Mouse (Mus musculus): ENCODE data around the gene Id2. TPM values are rescaled to one million over a fixed set of nuclear protein-coding genes. Genes with fewer than 3 reads are reported as not detected.

The Id2 gene
- 1 to 10 TPM; 6.5 to 8.0 TPM for total RNA-seq (2021)
- long read RNA-seq, experiment 1, partial matches to known transcripts: 1 of 5 reads
- long read RNA-seq, experiment 1, other reads (novel, unspliced or antisense): 0 of 5 reads
- long read RNA-seq, experiment 2, partial matches to known transcripts: 0 of 1 reads
- long read RNA-seq, experiment 2, other reads (novel, unspliced or antisense): 0 of 1 reads

DNA sequence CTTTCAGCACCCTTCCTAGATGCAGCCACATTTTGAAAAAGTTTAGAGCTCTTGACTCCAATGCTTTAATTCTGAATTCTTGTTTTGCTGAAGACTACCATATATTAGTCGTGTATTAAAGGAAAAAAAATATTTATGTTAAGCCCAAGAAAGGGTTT lies at the start of gene Id2:
Gene Id2 (minus strand): TSS at position 89 of the 158 bp plus-strand sequence.
- intact Hi-C loops (cut with DNase I; ENCODE audit: low total_unique reads): loop anchor here (10.0 kb wide), 1 partner anchor 978 kb away; no protein-coding TSS in a partner anchor
- DNase-seq: no peak

DNA sequence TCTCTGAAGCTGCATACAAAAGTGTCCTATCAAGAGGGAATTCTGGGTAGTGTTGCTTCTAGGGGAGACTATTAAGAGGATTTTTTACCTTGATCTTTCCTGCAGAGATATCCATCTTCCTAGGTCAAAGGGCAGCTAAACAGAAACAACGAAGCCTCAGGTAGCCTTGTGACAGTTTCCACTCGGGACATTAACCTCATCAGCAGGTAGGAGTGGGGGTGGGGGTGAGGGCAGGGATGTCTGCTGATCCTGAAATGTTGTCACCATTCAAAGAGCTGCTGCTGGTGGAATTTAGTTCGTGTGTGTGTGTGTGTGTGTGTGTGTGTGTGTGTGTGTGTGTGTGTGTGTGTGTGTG lies 48.4 kb upstream of the Id2 start:
- intact Hi-C loops (cut with DNase I; ENCODE audit: low total_unique reads): no loop called here
- DNase-seq: no peak

DNA sequence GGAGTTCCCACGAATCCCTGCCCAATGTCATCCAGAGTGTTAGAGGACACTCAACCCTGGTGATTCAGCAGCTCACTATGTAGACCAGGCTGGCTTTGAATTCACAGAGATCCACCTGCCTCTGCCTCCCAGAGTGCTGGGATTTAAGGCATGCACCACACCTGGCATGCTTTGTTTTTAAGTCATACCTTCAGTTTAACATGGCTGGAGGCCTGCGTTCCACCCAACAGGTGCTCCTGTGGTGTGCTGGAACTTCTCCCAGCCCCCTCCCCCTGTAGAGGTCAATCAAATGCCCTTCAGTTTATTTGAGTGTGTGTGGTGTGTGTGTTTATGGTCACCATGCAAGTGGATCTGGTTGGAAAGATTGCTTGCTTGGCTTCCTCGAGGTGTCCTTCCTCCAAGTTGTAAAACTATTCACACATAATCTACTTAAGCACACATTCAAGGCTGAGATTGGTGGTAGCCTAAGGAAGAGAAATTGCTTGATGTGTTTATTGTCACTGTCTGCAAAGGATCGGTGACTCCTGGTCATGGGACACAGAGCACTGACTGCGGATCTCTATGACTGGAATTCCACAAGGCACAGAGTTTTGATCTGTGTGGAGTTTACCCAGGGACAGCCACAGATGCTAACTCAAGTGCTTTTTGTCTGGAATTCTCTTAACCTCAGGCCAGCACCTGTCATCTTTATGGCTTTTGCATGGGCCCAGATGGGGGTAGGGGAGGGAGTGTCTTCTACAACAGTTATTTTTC lies 47.8 kb upstream of the Id2 start:
- intact Hi-C loops (cut with DNase I; ENCODE audit: low total_unique reads): no loop called here

GRCm38 (mm10) chr12:25143492-25143891 lies 46.6 kb upstream of the Id2 start:
- peak; percentile 24 for DNase-seq
- intact Hi-C loops (cut with DNase I; ENCODE audit: low total_unique reads): no loop called here

More for the DNA sequence above, 47.8 kb upstream of the Id2 start:
- no peak for DNase-seq

- DNase-seq: no peak
- intact Hi-C loops (cut with DNase I; ENCODE audit: low total_unique reads): no loop called here
These were observed 45.3 kb upstream of the Id2 start for GRCm38 (mm10) chr12:25142251-25142650.

DNA sequence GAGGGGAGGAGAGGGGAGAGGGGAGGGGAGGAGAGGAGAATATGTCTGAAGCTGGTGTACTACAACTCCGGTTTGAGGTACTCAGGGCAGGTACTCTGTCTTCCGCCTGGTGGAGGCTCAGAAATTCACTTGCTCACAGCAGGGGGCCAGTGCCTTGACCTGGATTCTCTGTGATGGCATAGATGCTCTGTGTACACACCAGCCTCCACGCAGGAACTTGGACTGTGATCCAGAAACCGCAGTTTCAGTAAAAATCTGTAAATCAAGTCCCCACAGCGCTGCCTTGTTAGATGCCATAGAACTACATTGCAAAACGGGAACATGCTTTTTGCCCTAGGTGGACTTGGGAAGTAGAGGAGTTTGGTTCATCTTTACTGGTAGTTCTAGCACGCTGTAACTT lies 44.4 kb upstream of the Id2 start:
- intact Hi-C loops (cut with DNase I; ENCODE audit: low total_unique reads): no loop called here
- DNase-seq: no peak

- intact Hi-C loops (cut with DNase I; ENCODE audit: low total_unique reads): no loop called here
- DNase-seq: no peak
These were observed 43.2 kb upstream of the Id2 start for GRCm38 (mm10) chr12:25140115-25140514.

GRCm38 (mm10) chr12:25138616-25139015 lies 41.7 kb upstream of the Id2 start:
- no peak for DNase-seq
- intact Hi-C loops (cut with DNase I; ENCODE audit: low total_unique reads): no loop called here

- DNase-seq: no peak
- intact Hi-C loops (cut with DNase I; ENCODE audit: low total_unique reads): no loop called here
These were observed 35.1 kb upstream of the Id2 start for GRCm38 (mm10) chr12:25132046-25132445.

DNA sequence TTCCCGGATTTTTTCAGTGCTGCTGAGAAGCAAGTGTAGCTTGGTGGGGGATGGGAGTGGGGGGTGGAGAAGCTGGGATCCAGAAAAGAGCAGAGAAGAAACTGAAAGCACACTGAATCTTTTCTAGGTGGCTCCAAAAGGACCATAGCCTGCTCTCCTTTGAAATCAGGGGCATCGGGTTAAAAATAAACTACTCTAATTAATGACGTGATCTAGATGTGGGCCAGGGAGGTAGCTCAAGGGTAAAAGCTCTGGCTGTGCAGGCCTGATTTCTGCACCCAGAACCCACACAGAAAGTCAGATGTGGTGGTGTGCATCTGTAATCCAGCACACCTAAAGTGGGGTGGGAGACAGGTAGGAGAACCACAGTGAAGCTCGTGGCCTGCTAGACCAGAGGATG lies 30.7 kb upstream of the Id2 start:
- intact Hi-C loops (cut with DNase I; ENCODE audit: low total_unique reads): no loop called here
- no peak for DNase-seq

DNA sequence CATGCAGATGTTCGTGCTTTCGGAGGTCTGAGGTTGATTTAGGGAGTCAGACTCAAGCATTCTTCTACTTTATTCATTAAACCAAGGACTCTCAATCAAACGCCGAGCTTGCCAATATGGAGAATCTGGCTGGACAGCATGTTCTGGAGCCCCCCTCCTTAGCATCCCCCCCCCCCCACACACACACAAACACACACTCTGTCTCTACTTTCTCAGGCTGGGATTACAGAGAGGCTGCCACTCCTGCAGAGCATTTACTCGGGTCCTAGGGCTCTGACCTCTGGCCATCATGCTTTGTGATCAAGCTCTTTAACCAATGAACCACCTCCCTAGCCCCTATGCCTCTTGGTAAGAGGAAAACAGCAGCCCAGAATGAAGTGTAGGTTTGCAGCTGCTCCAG lies 29.3 kb upstream of the Id2 start:
- no peak for DNase-seq
- intact Hi-C loops (cut with DNase I; ENCODE audit: low total_unique reads): no loop called here

DNA sequence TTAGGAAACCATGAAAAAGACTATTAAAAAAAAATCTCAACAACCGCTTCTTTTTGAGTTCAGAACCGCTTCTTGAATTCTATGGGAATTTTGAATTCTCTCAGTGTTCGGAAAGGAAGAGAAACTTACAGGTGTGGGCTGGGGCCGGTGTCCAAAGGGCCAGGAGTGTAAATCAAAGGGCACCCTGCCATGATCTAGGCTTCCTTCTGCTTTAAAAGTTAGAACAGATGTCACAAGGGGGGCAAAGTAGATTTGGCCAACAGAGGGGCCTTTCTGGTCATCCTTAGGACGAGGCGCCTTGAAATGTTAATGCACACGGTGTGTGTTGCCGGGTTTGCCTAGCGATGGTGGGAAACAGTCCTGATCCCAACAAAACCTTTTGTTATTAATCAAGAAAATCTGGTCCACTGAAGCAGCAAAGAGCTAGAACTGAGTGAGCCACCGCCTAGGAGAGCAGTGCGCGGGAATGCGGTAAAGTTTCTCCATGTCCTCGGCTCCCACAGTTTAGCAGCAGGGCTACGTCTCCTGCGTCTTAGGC lies 28.4 kb upstream of the Id2 start:
- intact Hi-C loops (cut with DNase I; ENCODE audit: low total_unique reads): no loop called here
- no peak for DNase-seq

DNA sequence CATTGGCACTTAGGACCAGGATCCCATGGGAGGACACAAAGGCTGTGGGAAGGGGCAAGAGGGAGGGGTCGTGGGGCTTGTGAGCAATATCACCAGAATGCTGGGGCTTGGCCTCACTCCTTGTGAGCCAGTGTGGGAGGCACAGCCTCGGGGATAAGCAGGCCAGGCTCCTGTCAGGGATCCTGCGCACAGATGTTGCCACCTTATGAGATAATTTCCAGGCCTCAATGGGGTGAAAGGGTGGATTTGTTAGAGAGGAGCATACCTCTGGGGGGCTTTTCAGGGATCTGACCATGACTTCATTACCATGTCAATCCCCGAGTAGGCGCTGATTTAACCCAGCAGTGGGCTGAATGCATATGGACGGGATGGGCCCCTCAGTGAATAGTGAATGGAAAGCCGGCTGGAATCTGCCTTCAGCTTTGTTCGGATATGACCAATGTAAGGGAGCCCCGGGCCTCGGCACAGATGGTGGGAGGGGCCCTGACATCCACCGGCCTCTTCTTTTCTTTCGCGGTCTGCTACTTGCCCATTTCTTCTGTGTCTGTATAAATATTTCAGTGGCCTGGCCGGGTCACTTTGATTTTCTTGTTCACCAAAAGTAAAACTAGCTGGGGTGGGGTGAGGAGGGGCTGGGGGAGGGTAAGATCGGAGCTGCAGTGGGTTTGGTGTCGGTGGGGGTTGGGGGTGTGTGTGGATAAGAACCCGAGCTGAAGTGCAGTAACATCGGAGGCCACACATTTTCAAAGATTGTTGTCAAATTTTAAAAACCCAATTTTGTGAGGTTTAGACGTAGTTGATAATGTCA lies 27.7 kb upstream of the Id2 start:
- no peak for DNase-seq
- intact Hi-C loops (cut with DNase I; ENCODE audit: low total_unique reads): no loop called here

DNA sequence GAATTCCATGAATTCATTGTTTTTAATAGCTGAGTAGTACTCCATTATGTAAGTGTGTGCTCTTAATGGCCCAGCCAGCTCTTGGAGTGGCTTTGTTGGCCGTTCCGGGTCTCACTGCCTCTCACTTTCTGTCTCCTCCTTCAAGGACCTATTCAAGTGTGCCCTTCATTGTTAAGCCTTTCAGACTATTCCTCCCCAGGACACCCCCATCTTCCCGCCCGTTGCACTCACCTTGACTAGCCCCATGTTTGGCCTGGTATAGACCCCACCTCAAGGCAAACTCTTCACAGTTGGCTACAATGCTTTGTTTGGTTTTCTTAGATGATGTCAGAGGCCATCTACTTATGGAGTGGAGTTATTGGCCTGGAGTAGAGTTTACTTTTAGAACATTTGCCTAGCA lies 23.8 kb upstream of the Id2 start:
- DNase-seq: no peak
- intact Hi-C loops (cut with DNase I; ENCODE audit: low total_unique reads): no loop called here

DNA sequence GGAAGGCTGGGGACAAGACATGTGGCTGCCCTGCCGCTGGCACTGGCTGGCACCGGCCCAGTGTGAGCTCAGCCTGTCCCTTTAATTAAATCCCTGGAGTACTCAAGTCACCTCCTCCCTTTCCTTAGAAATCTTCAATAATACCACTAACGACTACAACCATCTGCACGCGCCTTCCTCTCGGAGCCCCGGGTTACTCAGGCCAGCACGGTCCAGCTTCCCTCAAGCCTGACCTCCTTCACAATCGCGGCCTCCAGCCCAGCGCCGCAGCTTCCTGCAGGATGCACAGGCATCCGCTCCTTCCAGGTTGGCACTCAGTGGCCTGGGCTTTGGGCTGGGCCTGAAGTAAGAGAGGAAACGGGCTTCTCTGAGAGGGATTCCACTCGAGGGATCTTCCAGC lies 22.3 kb upstream of the Id2 start:
- peak; percentile 35 for DNase-seq
- intact Hi-C loops (cut with DNase I; ENCODE audit: low total_unique reads): no loop called here

DNA sequence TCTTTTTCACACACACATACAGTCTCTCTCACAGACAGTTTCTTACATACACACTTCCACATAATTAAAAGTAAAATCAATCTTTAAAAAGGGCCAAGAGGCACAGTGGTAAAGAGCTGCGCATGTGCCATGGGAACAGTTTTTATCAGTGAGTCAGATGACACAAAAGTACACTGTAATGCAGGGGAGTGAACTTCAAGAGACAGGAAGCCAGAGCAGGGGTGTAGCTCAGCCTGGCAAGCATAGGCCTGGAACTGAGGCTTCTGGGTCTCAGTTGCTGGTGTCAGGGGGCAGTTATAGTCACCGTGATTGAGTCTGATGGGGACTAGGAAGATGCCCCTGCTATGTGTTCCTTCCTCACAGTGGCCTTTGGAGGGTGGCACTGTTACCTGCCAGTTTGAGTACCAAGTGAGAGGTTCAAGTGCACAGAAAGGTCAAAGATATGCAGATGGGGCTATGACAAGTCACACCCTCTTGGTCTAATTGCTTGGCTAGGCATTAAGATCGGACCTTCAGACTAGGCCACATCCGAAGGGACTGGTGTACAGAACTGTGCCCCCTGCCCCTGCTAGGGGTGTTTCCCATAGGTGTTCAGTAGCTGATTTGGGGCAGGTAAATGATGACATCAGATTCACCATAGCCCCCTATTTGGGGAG lies 21.0 kb upstream of the Id2 start:
- DNase-seq: no peak
- intact Hi-C loops (cut with DNase I; ENCODE audit: low total_unique reads): no loop called here

GRCm38 (mm10) chr12:25116126-25116525 lies 19.2 kb upstream of the Id2 start:
- intact Hi-C loops (cut with DNase I; ENCODE audit: low total_unique reads): no loop called here
- DNase-seq: no peak

- intact Hi-C loops (cut with DNase I; ENCODE audit: low total_unique reads): no loop called here
- no peak for DNase-seq
These were observed 17.5 kb upstream of the Id2 start for GRCm38 (mm10) chr12:25114426-25114825.

- intact Hi-C loops (cut with DNase I; ENCODE audit: low total_unique reads): no loop called here
These were observed 16.4 kb upstream of the Id2 start for GRCm38 (mm10) chr12:25113357-25113756.

GRCm38 (mm10) chr12:25112806-25113205 lies 15.9 kb upstream of the Id2 start:
- DNase-seq: no peak
- intact Hi-C loops (cut with DNase I; ENCODE audit: low total_unique reads): no loop called here

More at GRCm38 (mm10) chr12:25113357-25113756, 16.4 kb upstream of the Id2 start:
- no peak for DNase-seq

Data from gastrocnemius, postnatal 14 days (tissue).